Mouse (Mus musculus) CH12.LX (cell line): ENCODE measurements around the gene Syk. TPM values are rescaled to one million over a fixed set of nuclear protein-coding genes. Genes with fewer than 3 reads are reported as not detected.

Source experiments
- DNase-seq: peaks from one replicate; pipeline ENCODE4 v3.0.0-alpha.2; 2013; ENCODE audit errors: extremely low read depth
- H3K27ac ChIP-seq: 2 replicates; pipeline ENCODE4 v1.5.1; 2012; ENCODE audit warnings: low read depth, mild to moderate bottlenecking, control low read depth, moderate library complexity; ENCODE audit not compliant: insufficient read depth
- H3K27me3 ChIP-seq: replicated peaks from 2 replicates; pipeline ENCODE3; 2012; ENCODE audit warnings: inconsistent platforms
- H3K36me3 ChIP-seq, 2 experiments: replicated peaks in 1 of 2; 2 replicates each; pipeline versions ENCODE3 to v1.6.1; 2012; ENCODE audit warnings: inconsistent platforms in 1 of 2, low read length in 1 of 2, mild to moderate bottlenecking in 1 of 2, mixed read lengths in 1 of 2, moderate library complexity in 1 of 2; ENCODE audit not compliant: control insufficient read depth in 1 of 2, insufficient read depth in 1 of 2
- H3K4me1 ChIP-seq, 2 experiments: 2 replicates each; pipeline ENCODE4 v1.6.1; 2012; ENCODE audit warnings: inconsistent platforms in 1 of 2, moderate library complexity in 1 of 2; ENCODE audit not compliant: insufficient read depth in 2 of 2, control insufficient read depth in 1 of 2
- H3K4me2 ChIP-seq: 2 replicates; pipeline ENCODE4 v1.6.1; 2012; ENCODE audit warnings: low read depth, mild to moderate bottlenecking, control low read depth; ENCODE audit not compliant: poor library complexity, insufficient read depth, severe bottlenecking
- H3K4me3 ChIP-seq, 3 experiments: fragments of 150-350 bp in 1 of 3; sonication (generic) in 1 of 3; replicated peaks in 1 of 3; 2 replicates each; pipeline versions ENCODE3 to v1.5.1; 2011 to 2012; ENCODE audit warnings: low read depth in 2 of 3, low read length in 2 of 3, mild to moderate bottlenecking in 2 of 3, moderate library complexity in 2 of 3, control low read depth in 1 of 3, improper control_type of control experiment in 1 of 3, inconsistent platforms in 1 of 3, mixed read lengths in 1 of 3; ENCODE audit not compliant: poor library complexity in 1 of 3
- H3K79me2 ChIP-seq: replicated peaks from 2 replicates; pipeline ENCODE4 v1.6.1; 2012; ENCODE audit warnings: mild to moderate bottlenecking, moderate library complexity; ENCODE audit not compliant: control insufficient read depth, poor library complexity, insufficient read depth, severe bottlenecking; ENCODE audit errors: extremely low read depth
- H3K9ac ChIP-seq: 2 replicates; pipeline ENCODE4 v1.6.1; 2012; ENCODE audit warnings: low read depth, mild to moderate bottlenecking, control low read depth, moderate library complexity; ENCODE audit not compliant: insufficient read depth
- H3K9me3 ChIP-seq: replicated peaks from 2 replicates; pipeline ENCODE3; 2012; ENCODE audit warnings: low read length, inconsistent platforms, mixed read lengths
- CHD2 ChIP-seq: IDR thresholded peaks from 2 replicates; pipeline ENCODE4 v1.6.1; 2011; ENCODE audit warnings: low read length, improper control_type of control experiment
- CTCF ChIP-seq, 2 experiments: IDR thresholded peaks in 1 of 2; conservative IDR thresholded peaks in 1 of 2; 2 replicates each; pipeline ENCODE4 v1.5.1; 2011 to 2012; ENCODE audit warnings: low read depth in 2 of 2, low read length in 2 of 2, improper control_type of control experiment in 1 of 2, inconsistent platforms in 1 of 2, mild to moderate bottlenecking in 1 of 2, moderate library complexity in 1 of 2
- E2F4 ChIP-seq: IDR thresholded peaks from 2 replicates; pipeline ENCODE4 v1.6.1; 2011; ENCODE audit warnings: low read depth, low read length, improper control_type of control experiment; ENCODE audit not compliant: insufficient replicate concordance
- HCFC1 ChIP-seq: IDR thresholded peaks from 2 replicates; pipeline ENCODE4 v1.6.1; 2012; ENCODE audit warnings: low read depth, mild to moderate bottlenecking, inconsistent platforms, low read length, improper control_type of control experiment
- MAZ ChIP-seq: IDR thresholded peaks from 2 replicates; pipeline ENCODE4 v1.6.1; 2012; ENCODE audit warnings: low read depth, mild to moderate bottlenecking, inconsistent platforms, low read length, improper control_type of control experiment, moderate library complexity
- NELFE ChIP-seq: IDR thresholded peaks from 2 replicates; pipeline ENCODE4 v1.6.1; 2011; ENCODE audit warnings: low read depth, low read length, improper control_type of control experiment
- POLR2A ChIP-seq: IDR thresholded peaks from 2 replicates; pipeline ENCODE4 v1.6.1; 2011; ENCODE audit warnings: low read depth, mild to moderate bottlenecking, improper control_type of control experiment, low read length
- POLR2AphosphoS2 ChIP-seq: IDR thresholded peaks from 2 replicates; pipeline ENCODE4 v1.6.1; 2011; ENCODE audit warnings: low read depth, low read length, improper control_type of control experiment
- RAD21 ChIP-seq: IDR thresholded peaks from 2 replicates; pipeline ENCODE4 v1.6.1; 2011; ENCODE audit warnings: low read depth, mild to moderate bottlenecking, low read length, improper control_type of control experiment, moderate library complexity
- RCOR1 ChIP-seq: conservative IDR thresholded peaks from 2 replicates; pipeline ENCODE4 v1.6.1; 2012; ENCODE audit warnings: low read depth, mild to moderate bottlenecking, inconsistent platforms, low read length, improper control_type of control experiment
- SIN3A ChIP-seq: IDR thresholded peaks from 2 replicates; pipeline ENCODE4 v1.6.1; 2012; ENCODE audit warnings: low read length, improper control_type of control experiment, inconsistent platforms
- SMC3 ChIP-seq: IDR thresholded peaks from 2 replicates; pipeline ENCODE4 v1.6.1; 2011; ENCODE audit warnings: low read depth, low read length, improper control_type of control experiment
- TBP ChIP-seq: conservative IDR thresholded peaks from 2 replicates; pipeline ENCODE4 v1.6.1; 2011; ENCODE audit warnings: low read depth, low read length, improper control_type of control experiment
- UBTF ChIP-seq: IDR thresholded peaks from 2 replicates; pipeline ENCODE4 v1.6.1; 2012; ENCODE audit warnings: low read depth, mild to moderate bottlenecking, inconsistent platforms, low read length, improper control_type of control experiment, moderate library complexity
- ZC3H11A ChIP-seq: IDR thresholded peaks from 2 replicates; pipeline ENCODE4 v1.6.1; 2012; ENCODE audit warnings: low read depth, mild to moderate bottlenecking, inconsistent platforms, low read length, improper control_type of control experiment
- ZKSCAN1 ChIP-seq: IDR thresholded peaks from 2 replicates; pipeline ENCODE4 v1.6.1; 2012; ENCODE audit warnings: low read depth, inconsistent platforms, low read length, improper control_type of control experiment, borderline replicate concordance
- dilution Hi-C: fragments of 300-500 bp; cut with MboI; formaldehyde crosslinking; loops from 2 replicates; pipeline ENCODE4 v1.14.3; 2020; ENCODE audit warnings: low sequenced_read_pairs; ENCODE audit not compliant: extremely low pct_unique_long_range_greater_than_20kb, extremely low pct_ligation_motif_present
- in situ Hi-C: fragments of 300-500 bp; cut with MboI; formaldehyde crosslinking; loops from 3 replicates; pipeline ENCODE4 v1.14.3; 2019; ENCODE audit warnings: low sequenced_read_pairs, low pct_ligation_motif_present, low pct_unique_long_range_greater_than_20kb, mixed read lengths
- polyA plus RNA-seq: library from polyadenylated mRNA; unstranded; fragments of >175 nt; gene quantifications from 2 replicates; pipeline ENCODE4 v1.2.1, GENCODE M21; 2012; ENCODE audit warnings: low read depth; ENCODE audit not compliant: insufficient read length
- total RNA-seq, 2 experiments: library from RNA; depleted of rRNA; stranded (reverse); fragments of 300-350 nt in 1 of 2; fragments of >200 nt in 1 of 2; gene quantifications; 2 replicates each; pipeline ENCODE4 v1.2.3; 2012 to 2014

Gene Syk
- total and polyA plus RNA-seq, 3 experiments: 117 to 185 (median 163) TPM

GRCm38 (mm10) chr13:52619482-52619881 lies 36.5 kb downstream of the Syk start:
- no peaks in the 10 kb centered on the region for H3K27me3 ChIP-seq
- TF ChIP-seq ZC3H11A (no peak), RCOR1 (no peak), MAZ (no peak), TBP (no peak), SIN3A (no peak), E2F4 (no peak)
- peaks cover 8 to 56% of the 10 kb centered on the region in 2 experiments; a peak in 3 of 4 replicates for H3K4me1 ChIP-seq
- in situ Hi-C loops (no loop called here), dilution Hi-C loops (no loop called here)
- no peak for DNase-seq
- H3K4me3 ChIP-seq: no peak overlapping the region
- no peak overlapping the region for H3K9ac ChIP-seq
- no peak overlapping the region for H3K27ac ChIP-seq
- H3K4me2 ChIP-seq: no peak overlapping the region
- H3K36me3 ChIP-seq: peaks cover 95 to 98% of the 10 kb centered on the region in 2 experiments
- peaks cover 42% of the 10 kb centered on the region for H3K79me2 ChIP-seq
- no peaks in the 10 kb centered on the region for H3K9me3 ChIP-seq

GRCm38 (mm10) chr13:52624038-52624437 lies 41.1 kb downstream of the Syk start:
- Histone ChIP-seq H3K4me2 (no peak overlapping the region), H3K9ac (no peak overlapping the region), H3K36me3 (peaks cover 92 to 97% of the 10 kb centered on the region in 2 experiments), H3K27ac (no peak overlapping the region), H3K4me1 (peaks cover 0 to 25% of the 10 kb centered on the region in 2 experiments; a peak in 2 of 4 replicates), H3K9me3 (no peaks in the 10 kb centered on the region), H3K27me3 (no peaks in the 10 kb centered on the region), H3K4me3 (no peak overlapping the region), H3K79me2 (peaks cover 8% of the 10 kb centered on the region; the same call in 1 of the 2 replicates)
- dilution Hi-C loops (no loop called here), in situ Hi-C loops (no loop called here)
- peak; percentile 82 for DNase-seq
- TF ChIP-seq SMC3: peak; percentile 90
- peak; percentile 60 to 84 for TF ChIP-seq CTCF (conservative IDR thresholded peaks at IDR 0.05 in 1 of 2, IDR thresholded peaks at IDR 0.05 in 1 of 2; ENCODE audit: low read depth in 2 of 2, low read length in 2 of 2)
- no peak for TF ChIP-seq HCFC1
- peak; percentile 89 for TF ChIP-seq RAD21
- 0 out of 2 replicates have a peak, but pooled peaks have one; percentile 30 for TF ChIP-seq POLR2AphosphoS2
- no peak for TF ChIP-seq CHD2
- TF ChIP-seq ZC3H11A: peak; percentile 51

- in situ Hi-C loops: loop anchor here (5.0 kb wide), 1 partner anchor 376 kb away; no protein-coding TSS in a partner anchor
- Histone ChIP-seq H3K9me3 (no peaks in the 10 kb centered on the region), H3K4me1 (peaks cover 3 to 47% of the 10 kb centered on the region in 2 experiments; a peak in 3 of 4 replicates), H3K27ac (no peak overlapping the region), H3K9ac (no peak overlapping the region), H3K79me2 (no peaks in the 10 kb centered on the region), H3K27me3 (no peaks in the 10 kb centered on the region), H3K36me3 (peaks cover 86 to 98% of the 10 kb centered on the region in 2 experiments), H3K4me2 (no peak overlapping the region), H3K4me3 (no peak overlapping the region)
- dilution Hi-C loops: no loop called here
- TF ChIP-seq POLR2A (no peak; the same call in none of the 2 replicates), MAZ (no peak), ZC3H11A (peak; percentile 31), NELFE (0 out of 2 replicates have a peak, but pooled peaks have one; percentile 32), CTCF (conservative IDR thresholded peaks at IDR 0.05 in 1 of 2, IDR thresholded peaks at IDR 0.05 in 1 of 2; ENCODE audit: low read depth in 2 of 2, low read length in 2 of 2) (peak; percentile 54 to 83), UBTF (no peak), POLR2AphosphoS2 (peak; percentile 26; the same call in 1 of the 2 replicates), RAD21 (peak; percentile 83), ZKSCAN1 (no peak), SMC3 (peak; percentile 68)
- TF ChIP-seq, all 38 proteins: peak for 6
- DNase-seq: peak; percentile 66
Measured at GRCm38 (mm10) chr13:52628602-52629001, 45.6 kb downstream of the Syk start.
